Mouse (Mus musculus) heart, postnatal 14 days (tissue): ENCODE results near the gene Zfp414. TPM values are rescaled to one million over a fixed set of nuclear protein-coding genes. Genes with fewer than 3 reads are reported as not detected.

Experiments
- DNase-seq, 2 experiments: peaks; one replicate each; pipeline ENCODE4 v3.0.0; 2021 to 2022
- intact Hi-C: fragments of 180-260 bp; cut with DNase I; formaldehyde crosslinking; loops from one replicate; pipeline ENCODE4 v1.15.1; 2025
- total RNA-seq, 2 experiments: library from RNA; stranded (reverse); gene quantifications; 2 replicates each; pipeline ENCODE4 v1.2.3; 2021

Gene Zfp414
- total RNA-seq, 2 experiments from 2014 or later = 12.8 to 15.5 TPM

DNA sequence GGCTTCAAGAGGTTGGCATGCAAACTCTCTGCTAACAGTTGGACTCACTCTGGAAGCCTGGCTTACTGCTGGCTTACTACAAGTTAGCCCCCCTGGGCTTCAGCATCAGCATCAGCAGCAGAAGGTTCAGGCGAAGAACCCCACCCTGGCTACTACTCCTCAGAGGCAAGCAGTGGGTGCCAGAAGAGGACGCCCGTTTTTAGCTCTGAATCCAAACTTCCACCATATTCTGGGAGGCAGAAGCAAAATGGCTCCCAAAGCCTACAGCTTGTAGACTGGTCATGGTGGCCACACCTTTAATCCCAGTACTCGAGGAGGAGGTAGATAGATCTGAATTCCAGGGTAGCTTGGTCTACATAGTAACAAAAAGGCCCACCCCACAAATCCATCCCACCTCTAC, 15.2 kb downstream of the Zfp414 start:
- intact Hi-C loops = no loop called here
- DNase-seq = no peak

DNA sequence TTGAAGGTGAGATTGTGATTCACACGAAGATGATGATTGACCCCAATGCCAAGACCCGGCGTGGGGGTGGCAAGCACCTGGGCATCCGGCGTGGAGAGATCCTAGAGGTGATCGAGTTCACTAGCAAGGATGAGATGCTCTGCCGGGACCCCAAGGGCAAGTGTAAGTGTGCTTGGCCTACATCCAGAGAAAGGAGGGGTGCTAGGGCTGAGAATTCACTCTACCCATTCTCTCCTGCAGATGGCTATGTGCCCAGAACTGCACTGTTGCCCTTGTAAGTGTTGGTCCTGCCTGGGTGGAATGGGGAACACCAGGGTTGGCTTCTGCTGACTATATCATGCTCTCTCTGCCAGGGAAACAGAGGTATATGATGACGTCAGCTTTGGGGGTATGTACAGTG, 16.2 kb downstream of the Zfp414 start:
- intact Hi-C loops = loop anchor here (5.0 kb wide), 1 partner anchor 157 kb away; no protein-coding TSS in a partner anchor
- DNase-seq = no peak

DNA sequence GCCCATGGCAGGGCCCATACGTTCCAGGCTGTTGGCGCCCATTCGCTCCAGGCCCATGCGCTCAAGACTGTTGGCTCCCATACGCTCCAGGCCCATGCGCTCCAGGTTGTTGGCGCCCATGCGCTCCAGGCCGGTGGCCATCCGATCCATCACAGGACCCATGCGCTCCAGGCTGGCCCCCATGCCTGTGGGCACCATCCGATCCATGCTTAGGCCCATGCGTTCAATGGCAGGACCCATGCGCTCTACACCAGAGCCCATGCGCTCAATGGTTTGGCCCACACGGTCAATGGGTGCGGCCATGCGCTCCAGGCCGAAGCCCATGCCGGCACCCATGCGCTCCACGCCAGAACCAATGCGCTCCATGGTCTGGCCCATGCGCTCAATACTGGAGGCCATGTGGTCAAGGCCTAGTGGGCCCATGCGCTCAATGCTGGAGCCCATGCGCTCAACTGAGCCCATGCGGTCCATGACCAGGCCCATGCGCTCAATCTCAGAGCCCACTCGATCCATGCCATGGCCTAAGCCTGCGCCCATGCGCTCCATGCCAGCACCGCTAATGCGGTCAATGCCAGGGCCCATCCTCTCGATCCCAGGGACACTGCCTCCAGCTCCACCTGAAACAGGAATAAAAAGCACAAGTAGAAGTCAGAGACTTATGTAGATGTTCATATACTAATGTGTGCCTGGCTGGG, 21.0 kb downstream of the Zfp414 start:
- intact Hi-C loops = loop anchor here (5.0 kb wide), 1 partner anchor 152 kb away; no protein-coding TSS in a partner anchor
- DNase-seq = no peak

DNA sequence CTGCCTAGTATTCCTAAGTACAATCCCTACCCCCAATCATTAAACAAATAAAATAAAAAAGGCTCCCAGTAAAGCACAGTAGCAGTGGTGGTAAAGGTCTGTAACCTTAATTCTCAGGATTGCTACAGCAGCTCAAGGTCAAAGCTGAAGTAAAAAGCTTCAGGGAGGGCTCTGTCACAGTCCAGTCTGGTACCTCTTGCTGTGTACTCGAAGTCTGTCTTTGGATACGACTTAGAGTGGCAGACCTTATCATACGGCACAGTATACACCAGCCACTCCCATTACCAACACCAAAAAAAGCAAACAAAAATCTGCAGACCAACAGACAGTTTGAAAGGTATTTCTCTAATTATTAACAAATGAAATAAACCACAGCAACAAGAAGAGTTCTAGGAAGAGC, 37.9 kb downstream of the Zfp414 start:
- no peak for DNase-seq
- intact Hi-C loops = no loop called here

GRCm38 (mm10) chr17:33669681-33670080, 40.8 kb downstream of the Zfp414 start:
- intact Hi-C loops = no loop called here
- DNase-seq = no peak

- DNase-seq = no peak
- intact Hi-C loops = no loop called here
Observed at GRCm38 (mm10) chr17:33673837-33674236, 44.9 kb downstream of the Zfp414 start.

DNA sequence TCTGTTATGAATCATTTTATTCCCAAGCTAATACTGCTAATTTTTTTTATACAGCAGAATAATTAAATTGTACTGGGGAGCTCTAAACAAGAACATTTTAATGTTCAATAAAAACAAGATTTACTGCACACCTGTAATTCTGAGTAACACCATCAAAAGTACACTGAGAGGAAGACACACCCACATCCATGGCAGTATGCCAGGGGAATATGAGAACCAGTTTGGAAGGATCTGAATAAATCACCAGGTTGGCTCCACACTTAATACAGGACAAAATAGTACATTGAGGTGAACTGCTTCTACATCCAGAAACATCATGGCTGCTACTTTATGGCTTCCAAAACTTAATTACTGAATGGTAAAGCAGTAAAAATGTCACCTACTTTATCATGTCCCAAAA, 46.6 kb downstream of the Zfp414 start:
- intact Hi-C loops = no loop called here
- peak in 1 of 2 experiments; percentile 31 for DNase-seq

DNA sequence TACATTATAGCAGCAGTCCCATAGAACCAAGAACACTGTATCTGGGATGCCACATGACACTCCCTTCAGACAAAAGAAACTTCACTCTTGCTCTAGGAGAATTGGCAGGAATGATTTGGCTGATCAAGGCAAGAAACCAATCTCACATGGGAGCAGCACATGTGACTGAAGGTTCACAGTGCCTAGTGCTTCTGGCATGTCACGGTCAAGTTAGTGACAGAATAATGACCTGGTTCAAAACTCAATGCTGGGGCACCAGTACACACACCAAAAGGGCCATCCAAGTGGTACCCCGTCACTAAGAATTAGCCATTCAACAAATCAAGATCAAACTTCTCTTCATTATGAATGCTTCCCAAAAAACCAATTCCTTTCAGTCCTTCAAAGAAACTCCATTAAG, 47.2 kb downstream of the Zfp414 start:
- no peak for DNase-seq
- intact Hi-C loops = no loop called here

DNA sequence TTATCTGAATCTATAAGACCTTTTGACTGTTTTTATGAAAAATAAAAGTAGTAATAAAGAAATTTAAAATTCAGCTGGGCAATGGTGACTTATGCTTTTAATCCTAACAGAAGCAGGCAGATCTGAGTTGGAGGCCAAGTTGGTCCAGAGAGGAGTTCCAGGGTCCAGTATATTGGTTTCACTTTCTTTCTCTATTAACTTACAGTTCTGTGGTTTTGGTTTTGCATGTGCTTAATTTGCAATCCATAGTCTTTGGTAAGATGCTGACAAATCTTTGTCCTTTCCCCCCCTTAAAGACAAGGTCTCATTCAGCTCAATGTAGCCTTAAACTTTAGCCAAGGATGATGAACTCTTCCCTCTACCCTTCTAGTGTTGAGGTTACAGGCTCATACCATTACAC, 49.9 kb downstream of the Zfp414 start:
- DNase-seq = no peak
- intact Hi-C loops = no loop called here

Other genes with a start within 250 kb of the Zfp414 start
- 1 to 10 TPM; 4.6 to 4.9 TPM for gene Zfp101, start 234.4 kb upstream of the Zfp414 start, total RNA-seq
- not detected for gene Actl9, start 196.2 kb upstream of the Zfp414 start, total RNA-seq
- 10 to 100 TPM; 31.7 to 38.4 TPM for gene Adamts10, start 104.9 kb upstream of the Zfp414 start, total RNA-seq
- 1 to 10 TPM; 2.1 to 3.1 TPM for gene Myo1f, start 73.4 kb upstream of the Zfp414 start, total RNA-seq
- gene Pram1, start 9.0 kb downstream of the Zfp414 start, total RNA-seq = under 1 TPM; 0.24 to 0.39 TPM
- 100 to 1,000 TPM; 101 to 111 TPM for gene Hnrnpm, start 57.8 kb downstream of the Zfp414 start, total RNA-seq
- gene March2, start 89.6 kb downstream of the Zfp414 start, total RNA-seq = 100 to 1,000 TPM; 160 to 167 TPM
- gene Rab11b, start 131.4 kb downstream of the Zfp414 start, total RNA-seq = 100 to 1,000 TPM; 271 to 275 TPM
- 10 to 100 TPM; 20.5 to 31.6 TPM for gene Angptl4, start 152.7 kb downstream of the Zfp414 start, total RNA-seq
- gene Kank3, start 181.4 kb downstream of the Zfp414 start, total RNA-seq = 100 to 1,000 TPM in 1 of 2 experiments, 10 to 100 TPM in 1; 96.9 to 104 TPM
- 100 to 1,000 TPM; 736 to 815 TPM for gene Rps28, start 195.5 kb downstream of the Zfp414 start, total RNA-seq
- gene Ndufa7, start 195.5 kb downstream of the Zfp414 start, total RNA-seq = 100 to 1,000 TPM; 544 to 555 TPM
- gene Cd320, start 214.0 kb downstream of the Zfp414 start, total RNA-seq = 10 to 100 TPM; 25.0 to 26.6 TPM
- gene Gm7029, start 244.7 kb downstream of the Zfp414 start, total RNA-seq = not detected